Mouse (Mus musculus): ENCODE measurements around the gene 1700042G07Rik. TPM values are rescaled to one million over a fixed set of nuclear protein-coding genes. Genes with fewer than 3 reads are reported as not detected.

Gene 1700042G07Rik
- not detected for polyA plus RNA-seq (2014; fragmentation: Illumina TruSeq; extraction: RNeasy Lipid Tissue Mini Kit (QIAGEN cat#74804); ENCODE audit: low read depth, low replicate concordance)

GRCm38 (mm10) chr4:116173072-116173471, at the start of gene 1700042G07Rik, which contains the start of gene Gm49337:
Gene 1700042G07Rik (plus strand): TSS chr4:116173372.
Gene Gm49337 (plus strand): TSS chr4:116173384.

GRCm38 (mm10) chr4:116123602-116124519, 49.3 kb upstream of the 1700042G07Rik start, which contains the start of the genes Rad54l and Pomgnt1:
Gene Rad54l (minus strand): TSS chr4:116123690.
Gene Pomgnt1 (plus strand): TSS chr4:116123840.

GRCm38 (mm10) chr4:116151238-116151637, 21.9 kb upstream of the 1700042G07Rik start, which contains the start of gene Lurap1:
Gene Lurap1 (minus strand): TSS chr4:116151338.

GRCm38 (mm10) chr4:116167404-116167803, 5.8 kb upstream of the 1700042G07Rik start, which contains the start of gene Tspan1:
Gene Tspan1 (minus strand): TSS chr4:116167601.

GRCm38 (mm10) chr4:116221140-116221851, 48.1 kb downstream of the 1700042G07Rik start, which contains the start of gene Pik3r3:
Gene Pik3r3 (plus strand): TSS chr4:116221618.

Other genes with a start within 250 kb of the 1700042G07Rik start
- gene Dmbx1, start 233.4 kb upstream of the 1700042G07Rik start, polyA plus RNA-seq (2014; fragmentation: Illumina TruSeq; extraction: RNeasy Lipid Tissue Mini Kit (QIAGEN cat#74804); ENCODE audit: low read depth, low replicate concordance) = not detected
- 25.8 TPM for gene Faah, start 155.4 kb upstream of the 1700042G07Rik start, polyA plus RNA-seq (2014; fragmentation: Illumina TruSeq; extraction: RNeasy Lipid Tissue Mini Kit (QIAGEN cat#74804); ENCODE audit: low read depth, low replicate concordance)
- 10.8 TPM for gene Nsun4, start 119.5 kb upstream of the 1700042G07Rik start, polyA plus RNA-seq (2014; fragmentation: Illumina TruSeq; extraction: RNeasy Lipid Tissue Mini Kit (QIAGEN cat#74804); ENCODE audit: low read depth, low replicate concordance)
- gene Uqcrh, start 98.3 kb upstream of the 1700042G07Rik start, polyA plus RNA-seq (2014; fragmentation: Illumina TruSeq; extraction: RNeasy Lipid Tissue Mini Kit (QIAGEN cat#74804); ENCODE audit: low read depth, low replicate concordance) = 397 TPM
- gene Lrrc41, start 98.1 kb upstream of the 1700042G07Rik start, polyA plus RNA-seq (2014; fragmentation: Illumina TruSeq; extraction: RNeasy Lipid Tissue Mini Kit (QIAGEN cat#74804); ENCODE audit: low read depth, low replicate concordance) = 5.2 TPM
- not detected for gene Rad54l, start 49.7 kb upstream of the 1700042G07Rik start, polyA plus RNA-seq (2014; fragmentation: Illumina TruSeq; extraction: RNeasy Lipid Tissue Mini Kit (QIAGEN cat#74804); ENCODE audit: low read depth, low replicate concordance)
- gene Pomgnt1, start 49.5 kb upstream of the 1700042G07Rik start, polyA plus RNA-seq (2014; fragmentation: Illumina TruSeq; extraction: RNeasy Lipid Tissue Mini Kit (QIAGEN cat#74804); ENCODE audit: low read depth, low replicate concordance) = 4.5 TPM
- gene Lurap1, start 22.0 kb upstream of the 1700042G07Rik start, polyA plus RNA-seq (2014; fragmentation: Illumina TruSeq; extraction: RNeasy Lipid Tissue Mini Kit (QIAGEN cat#74804); ENCODE audit: low read depth, low replicate concordance) = 0.21 TPM
- not detected for gene Tspan1, start 5.8 kb upstream of the 1700042G07Rik start, polyA plus RNA-seq (2014; fragmentation: Illumina TruSeq; extraction: RNeasy Lipid Tissue Mini Kit (QIAGEN cat#74804); ENCODE audit: low read depth, low replicate concordance)
- not detected for gene Gm49337, start within 50 bp of the 1700042G07Rik start, polyA plus RNA-seq (2014; fragmentation: Illumina TruSeq; extraction: RNeasy Lipid Tissue Mini Kit (QIAGEN cat#74804); ENCODE audit: low read depth, low replicate concordance)
- gene Pik3r3, start 48.2 kb downstream of the 1700042G07Rik start, polyA plus RNA-seq (2014; fragmentation: Illumina TruSeq; extraction: RNeasy Lipid Tissue Mini Kit (QIAGEN cat#74804); ENCODE audit: low read depth, low replicate concordance) = 2.2 TPM

Measured in liver, adult 10 weeks (tissue).